Mouse (Mus musculus): ENCODE data around the gene P2ry6.

P2ry6 gene

DNA sequence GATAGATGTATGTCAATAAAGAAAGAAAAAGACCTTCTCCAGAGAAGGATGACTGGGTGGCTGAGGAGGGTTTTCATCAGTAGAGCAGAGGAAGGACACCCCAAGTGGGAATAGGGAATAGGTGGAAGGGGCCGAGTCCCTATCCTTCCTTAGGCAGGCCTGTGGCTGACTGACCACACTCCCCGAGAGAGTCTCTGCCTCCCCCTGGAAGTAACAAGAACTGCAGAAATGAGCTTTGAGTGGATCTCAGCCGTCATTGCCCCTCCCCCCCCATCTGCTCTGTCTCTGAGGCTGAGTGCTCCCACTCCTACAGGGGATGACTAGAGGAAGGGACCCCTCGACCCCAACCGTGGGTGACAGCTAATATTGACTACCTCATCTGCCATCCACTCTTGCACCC, 33.3 kb downstream of the P2ry6 start:
- DNase-seq (ENCODE audit: extremely low spot score) = no peak

GRCm38 (mm10) chr7:100938106-100938505, 36.3 kb downstream of the P2ry6 start:
- DNase-seq (ENCODE audit: extremely low spot score) = no peak

DNA sequence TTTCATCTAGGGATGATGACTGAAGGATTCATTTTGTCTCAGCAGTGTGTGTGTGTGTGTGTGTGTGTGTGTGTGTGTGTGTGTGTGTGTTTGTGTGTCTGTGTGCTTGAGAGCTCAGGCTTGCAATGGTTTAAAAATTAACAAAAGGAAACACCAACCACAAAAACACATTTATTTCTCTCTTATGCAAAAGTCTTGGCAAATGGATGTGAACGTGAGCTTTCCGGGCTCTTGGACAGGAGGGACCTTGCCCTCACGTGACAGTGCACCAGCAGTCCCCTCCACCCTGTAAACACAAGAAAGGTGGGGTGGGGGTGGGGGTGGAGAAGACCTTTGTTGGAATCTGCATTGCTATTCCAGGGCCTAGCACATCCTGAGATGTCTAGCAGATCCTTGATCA, 37.0 kb downstream of the P2ry6 start:
- DNase-seq (ENCODE audit: extremely low spot score) = no peak

DNA sequence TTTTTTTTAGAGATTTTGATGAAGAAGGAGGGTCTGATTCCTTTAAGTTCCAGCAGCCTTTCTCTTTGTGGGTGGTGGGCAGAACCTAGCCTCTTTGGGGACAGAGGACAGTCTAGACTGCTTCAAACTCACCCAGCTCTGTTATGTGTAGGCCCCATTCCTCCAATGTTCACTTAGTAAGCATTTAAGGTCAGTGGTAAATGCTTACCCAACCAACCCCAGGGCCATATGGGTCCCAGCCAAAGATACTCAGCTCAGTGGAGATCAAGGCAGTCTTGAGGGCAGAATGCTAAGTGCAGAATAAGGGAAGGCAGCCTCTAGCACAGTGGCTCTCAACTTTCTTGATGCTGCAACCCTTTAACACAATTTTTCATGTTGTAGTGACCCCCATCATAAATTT, 40.9 kb downstream of the P2ry6 start:
- DNase-seq (ENCODE audit: extremely low spot score) = no peak

DNA sequence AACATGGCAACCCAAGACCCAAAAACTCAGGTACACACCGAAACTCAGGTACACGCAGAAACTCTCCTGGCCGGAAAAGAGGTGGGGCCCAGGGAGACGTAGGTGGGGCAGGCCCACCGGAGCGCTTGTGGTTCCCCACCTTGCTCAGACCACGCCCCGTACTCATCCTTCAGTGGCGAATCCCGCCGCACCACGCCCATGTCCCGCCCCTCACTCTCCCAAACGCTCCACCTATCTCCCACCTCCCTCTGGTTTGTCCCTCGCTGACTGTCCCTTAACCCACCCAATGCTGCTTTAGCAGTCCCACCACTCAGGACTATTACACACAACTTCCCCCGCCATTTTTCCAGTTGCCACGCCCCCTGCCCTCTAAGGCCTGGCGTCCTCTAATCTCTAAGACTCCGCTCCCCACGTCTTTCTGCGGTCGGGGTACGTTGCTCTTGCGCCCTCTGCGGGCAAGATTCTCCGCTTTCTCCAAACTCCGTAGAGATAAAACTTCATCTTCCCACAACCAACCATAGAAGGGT, 41.9 kb downstream of the P2ry6 start:
- peak; percentile 96 for DNase-seq (ENCODE audit: extremely low spot score)

GRCm38 (mm10) chr7:100931926-100932480, 42.4 kb downstream of the P2ry6 start, which contains the start of gene Arhgef17:
TSS of gene Arhgef17 (minus strand) at chr7:100932107.
- DNase-seq (ENCODE audit: extremely low spot score) = peak; percentile 94

DNA sequence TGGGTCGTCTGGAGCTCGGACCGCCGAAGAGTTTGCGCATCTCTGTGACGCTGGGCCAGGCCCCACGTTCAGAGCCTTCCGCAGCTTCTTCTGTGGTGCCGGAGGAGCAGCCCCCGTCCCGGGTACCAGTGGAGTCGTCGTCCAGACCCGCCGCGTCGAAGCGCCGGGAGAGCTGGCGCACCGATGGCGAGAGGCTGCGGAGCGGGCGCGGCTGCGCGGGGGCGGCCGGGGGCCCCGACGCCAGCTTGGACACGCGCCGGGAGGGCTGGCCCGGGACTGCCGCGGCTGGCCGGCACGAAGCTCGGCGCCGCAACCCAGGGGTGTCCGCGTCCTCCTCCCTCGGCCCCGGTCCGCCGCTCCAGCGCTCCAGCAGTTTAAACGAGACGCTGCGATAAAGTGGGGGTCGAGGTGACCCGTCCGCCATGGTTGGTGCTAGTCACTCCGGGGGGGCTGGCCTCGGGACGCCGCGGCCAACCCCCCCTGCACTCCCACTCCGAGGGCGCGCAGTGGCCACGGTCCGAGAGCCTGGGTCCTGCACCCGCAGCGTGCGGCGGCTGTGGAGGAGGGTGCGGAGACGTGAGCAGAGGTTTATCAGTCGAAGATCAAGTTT, 43.0 kb downstream of the P2ry6 start:
- no peak for DNase-seq (ENCODE audit: extremely low spot score)

- DNase-seq (ENCODE audit: extremely low spot score) = peak; percentile 79
These were observed 43.7 kb downstream of the P2ry6 start for GRCm38 (mm10) chr7:100930619-100931315.

DNA sequence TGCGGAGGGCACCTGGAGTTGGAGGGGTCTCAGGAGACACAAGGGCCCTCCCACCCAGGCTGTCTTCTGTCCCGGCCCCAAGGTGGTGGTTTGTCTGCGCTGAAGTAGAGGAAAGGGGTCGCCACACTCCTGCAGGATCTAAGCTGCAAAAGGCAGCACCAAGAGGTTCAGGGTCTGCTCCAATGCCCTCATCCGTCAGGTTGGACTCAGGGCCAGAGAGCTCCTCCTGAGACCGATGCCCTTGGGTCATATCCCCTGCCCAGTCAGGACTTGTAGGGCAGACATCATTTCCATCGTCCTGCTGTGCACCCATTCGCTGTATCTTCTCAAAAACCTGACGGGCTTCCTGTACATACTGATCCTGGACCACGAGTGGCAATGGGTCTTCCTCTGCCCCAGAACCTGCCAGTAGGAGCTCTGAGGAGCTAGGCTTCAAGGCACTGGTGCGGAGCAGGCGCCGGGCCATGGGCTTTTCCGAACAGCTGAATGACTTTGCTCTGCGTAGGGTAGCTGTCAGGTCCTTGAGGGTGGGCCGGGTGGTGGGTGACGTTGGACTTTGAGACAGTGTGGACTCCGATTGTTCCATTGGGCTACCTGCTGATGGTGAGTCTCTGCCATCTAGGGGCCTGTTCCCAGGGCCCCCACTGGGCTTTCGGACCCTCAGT, 44.7 kb downstream of the P2ry6 start:
- DNase-seq (ENCODE audit: extremely low spot score) = no peak

DNA sequence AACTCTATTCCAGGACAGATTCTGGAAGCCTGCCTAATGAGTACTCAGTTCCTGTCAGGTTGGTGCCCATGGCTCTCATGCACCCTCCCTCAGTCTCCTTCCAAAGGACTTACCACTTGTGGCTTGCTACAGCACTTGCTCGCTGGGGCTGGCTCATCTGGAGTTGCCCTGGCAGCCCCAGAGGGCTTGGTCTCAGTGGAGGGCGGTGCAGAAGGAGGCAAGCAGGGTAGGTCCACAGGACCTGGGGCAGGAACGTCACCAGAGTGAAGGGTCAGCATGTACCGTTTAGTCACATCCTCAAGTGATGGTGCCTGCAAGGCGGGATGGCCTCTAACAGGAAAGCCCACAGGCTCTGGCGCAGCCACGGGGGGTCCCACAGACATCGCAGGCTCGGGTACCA, 46.0 kb downstream of the P2ry6 start:
- DNase-seq (ENCODE audit: extremely low spot score) = no peak

- no peak for DNase-seq (ENCODE audit: extremely low spot score)
These were observed 47.0 kb downstream of the P2ry6 start for GRCm38 (mm10) chr7:100927287-100928000.

DNA sequence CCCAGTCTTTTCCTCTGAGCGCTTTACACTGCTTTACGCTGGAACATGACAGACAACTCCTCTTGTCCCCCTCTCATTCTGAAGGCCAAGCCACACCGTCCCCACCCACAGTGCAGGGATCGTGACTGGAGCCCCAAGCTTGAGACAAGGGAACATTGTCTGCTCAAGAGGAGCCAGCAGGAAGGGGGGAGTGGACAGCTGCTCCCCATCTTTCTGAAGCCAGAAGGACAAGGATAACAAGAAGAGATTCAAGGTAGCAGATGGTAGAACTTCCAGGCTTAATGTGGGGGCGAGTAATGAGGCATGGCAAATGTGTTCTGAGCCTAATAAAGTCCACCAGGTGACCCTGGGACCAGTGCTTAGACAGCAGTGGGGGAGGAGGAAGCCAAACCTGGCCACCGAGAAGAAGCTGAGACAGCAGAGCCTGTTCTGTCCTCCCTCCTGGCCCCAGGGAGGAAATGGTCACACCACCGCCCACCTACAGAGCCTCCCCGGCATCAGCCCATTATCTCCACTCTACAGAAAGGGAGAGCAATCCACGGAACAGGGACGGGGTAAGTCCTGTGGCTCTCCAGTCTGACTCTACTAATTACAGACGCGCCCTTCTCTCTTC, 48.0 kb downstream of the P2ry6 start:
- DNase-seq (ENCODE audit: extremely low spot score) = no peak

- DNase-seq (ENCODE audit: extremely low spot score) = no peak
These were observed 49.6 kb downstream of the P2ry6 start for GRCm38 (mm10) chr7:100924674-100925445.

GRCm38 (mm10) chr7:100924200-100924599, 50.2 kb downstream of the P2ry6 start:
- no peak for DNase-seq (ENCODE audit: extremely low spot score)

DNA sequence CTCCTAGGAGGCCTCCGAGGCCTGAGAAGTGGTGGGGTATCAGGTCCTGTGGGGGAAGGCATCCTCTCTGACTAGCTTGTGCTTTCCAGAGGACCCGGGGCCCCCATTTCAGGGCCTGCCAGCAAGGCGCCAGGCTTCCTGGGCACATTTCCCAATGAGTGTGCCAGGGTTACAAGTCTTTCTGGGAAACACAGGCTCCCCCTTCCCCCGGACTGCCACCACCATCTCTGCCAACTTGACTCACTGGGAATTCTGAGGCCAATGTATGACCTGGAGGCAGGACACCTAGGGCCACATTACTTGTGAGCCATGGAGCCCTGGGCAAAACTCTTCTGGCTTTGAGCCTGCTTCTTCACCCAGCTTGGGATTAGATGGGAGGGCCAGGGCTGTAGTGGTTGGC, 51.5 kb downstream of the P2ry6 start:
- DNase-seq (ENCODE audit: extremely low spot score) = no peak

- DNase-seq (ENCODE audit: extremely low spot score) = no peak
These were observed 53.2 kb downstream of the P2ry6 start for GRCm38 (mm10) chr7:100921289-100921688.

DNA sequence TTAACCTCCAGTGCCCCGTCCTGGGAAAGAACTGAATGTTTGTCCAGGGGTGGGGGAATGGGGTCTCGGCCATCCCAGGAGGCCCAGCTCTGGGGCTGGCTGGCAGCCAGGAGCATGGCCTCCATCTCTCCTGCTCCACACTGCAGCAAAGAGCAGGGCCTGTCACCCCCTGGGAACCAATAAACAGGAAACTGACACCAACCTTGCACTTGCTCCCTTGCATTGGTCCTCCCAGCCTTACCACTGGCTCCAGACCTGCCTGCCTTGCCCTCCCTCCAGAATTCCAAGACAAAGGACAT, 54.7 kb downstream of the P2ry6 start:
- peak; percentile 76 for DNase-seq (ENCODE audit: extremely low spot score)

DNA sequence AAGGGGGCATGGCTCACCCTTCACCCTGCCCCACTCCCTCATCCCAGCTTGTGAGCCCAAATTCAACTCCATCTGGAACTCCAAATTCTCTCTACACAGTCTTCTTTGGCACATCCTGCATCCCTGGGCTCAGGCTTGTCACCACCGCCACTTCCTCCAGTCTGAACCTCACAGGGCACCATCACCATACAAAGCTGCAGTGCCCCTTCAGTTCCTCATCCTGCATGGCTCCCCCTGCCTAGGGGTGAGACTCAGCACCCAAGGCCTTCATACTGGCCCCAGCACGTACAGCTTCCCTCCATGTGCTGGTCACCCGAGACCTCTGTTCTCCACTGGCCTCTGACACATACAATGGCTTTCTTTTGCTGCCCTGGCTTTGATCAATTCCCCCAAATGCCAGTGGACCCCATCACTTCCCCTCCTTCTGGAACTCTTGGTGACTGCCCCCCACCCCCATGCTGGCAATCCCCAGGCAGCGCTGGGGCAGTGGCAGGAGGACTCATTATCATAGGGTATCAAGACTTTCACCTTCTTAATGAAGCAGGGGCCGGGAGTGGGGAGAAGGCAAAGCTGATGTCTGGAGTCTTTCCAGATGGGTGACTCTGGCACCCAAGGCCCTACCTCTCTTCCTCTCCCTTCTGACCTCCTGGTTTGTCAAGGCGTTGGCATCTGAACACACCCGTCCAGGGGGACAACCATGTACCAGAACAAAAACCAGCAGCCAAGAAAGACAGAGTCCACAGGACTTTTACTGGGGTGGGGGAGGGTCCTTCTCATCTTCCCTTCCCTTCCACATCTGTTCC, 55.2 kb downstream of the P2ry6 start:
- DNase-seq (ENCODE audit: extremely low spot score) = no peak

- DNase-seq (ENCODE audit: extremely low spot score) = no peak
These were observed 56.3 kb downstream of the P2ry6 start for GRCm38 (mm10) chr7:100918176-100918575.

DNA sequence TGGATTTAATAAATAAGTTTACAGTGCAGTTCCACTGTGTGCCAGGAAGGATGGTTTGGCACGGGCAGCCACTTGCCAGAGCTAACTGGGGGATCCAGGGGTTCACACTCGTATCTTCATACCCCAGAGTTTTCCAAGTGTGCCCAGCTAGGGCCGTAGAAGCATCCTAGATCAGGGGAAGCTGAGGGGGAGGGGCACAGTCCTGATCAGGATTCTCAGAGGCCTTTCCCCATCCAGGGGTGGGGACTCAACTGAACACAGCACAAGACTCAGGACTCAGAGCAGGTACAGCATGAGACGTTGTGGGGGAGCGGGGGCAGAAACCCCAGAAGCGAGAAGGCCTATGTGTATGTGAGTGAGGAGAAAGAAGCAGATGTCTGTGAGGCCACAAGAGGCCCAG, 56.7 kb downstream of the P2ry6 start:
- no peak for DNase-seq (ENCODE audit: extremely low spot score)

Measured in embryo, embryonic 9.5 days (tissue).